ENCODE assay signal across 25 mouse cellular contexts in genomic region chr2:93017151-93017550, GRCm38 (mm10).
"Had no signal": no experiment of that assay in that cellular context is flagged by ENCODE, and none has a peak within 500 bp of the region (broad histone marks: within the 10 kb centered on the region; RNA-seq: fewer than 3 reads in every experiment).

No protein-coding gene starts in this region.

- DNase-seq: gastrocnemius, adult 2 months; gastrocnemius, postnatal 10 days; gastrocnemius, postnatal 25 days; heart, adult 18-20 months; heart, postnatal 10 days; heart, postnatal 4 days; kidney, adult 18-20 months; kidney, adult 8-10 months; kidney, postnatal 10 days; kidney, postnatal 25 days; kidney, postnatal 4 days; liver had no signal

- H3K27me3 ChIP-seq: heart, embryonic 12.5 days; hindbrain, embryonic 12.5 days; hindbrain, embryonic 15.5 days; intestine, embryonic 15.5 days had no signal

- H3K4me3 ChIP-seq: gastrocnemius, adult 2 months; heart, embryonic 10.5 days; heart, embryonic 12.5 days; hindbrain, embryonic 10.5 days; hindbrain, embryonic 12.5 days; hindbrain, embryonic 15.5 days; intestine, embryonic 15.5 days; layer of hippocampus, adult 2 months; left cerebral cortex, adult 2 months; limb, embryonic 10.5 days; limb, embryonic 12.5 days had no signal

- ATAC-seq: hindbrain, postnatal 0 days; intestine, embryonic 15.5 days; intestine, postnatal 0 days had no signal

- H3K9ac ChIP-seq: heart, embryonic 12.5 days; hindbrain, embryonic 12.5 days; hindbrain, embryonic 15.5 days; intestine, embryonic 15.5 days; limb, embryonic 12.5 days had no signal

- H3K4me2 ChIP-seq: heart, embryonic 12.5 days; hindbrain, embryonic 12.5 days; hindbrain, embryonic 15.5 days; intestine, embryonic 15.5 days; limb, embryonic 12.5 days; liver, embryonic 11.5 days had no signal

- H3K9me3 ChIP-seq: heart, embryonic 12.5 days; hindbrain, embryonic 12.5 days; hindbrain, embryonic 15.5 days; intestine, embryonic 15.5 days; limb, embryonic 10.5 days; limb, embryonic 12.5 days had no signal

- H3K27ac ChIP-seq: gastrocnemius, adult 2 months; heart, embryonic 10.5 days; hindbrain, embryonic 10.5 days; hindbrain, embryonic 12.5 days; hindbrain, embryonic 15.5 days; hindbrain, postnatal 0 days; intestine, embryonic 15.5 days; layer of hippocampus, adult 2 months; left cerebral cortex, adult 2 months; limb, embryonic 10.5 days; limb, embryonic 12.5 days had no signal
